ENCODE assay signal across 12 mouse cellular contexts in genomic region chr5:123820501-123821263, GRCm38 (mm10). TPM values are rescaled to one million over a fixed set of nuclear protein-coding genes. Genes with fewer than 3 reads are reported as not detected.
DNase-seq lines count a peak whose midpoint lies in the region; ATAC-seq and TF ChIP-seq lines count a peak whose summit lies in the region.
"Had no signal": no experiment of that assay in that cellular context is flagged by ENCODE, and none has a peak within 500 bp of the region (broad histone marks: within the 10 kb centered on the region; RNA-seq: fewer than 3 reads in every experiment).

No protein-coding gene starts in this region.

- no peak for TF ChIP-seq POLR2A in thymus, adult 2 months (IDR thresholded peaks at IDR 0.05; ENCODE audit: control insufficient read depth, extremely low read depth, insufficient read depth, low read length, poor library complexity)

- H3K4me2 ChIP-seq in stomach, embryonic 15.5 days: no peak overlapping the region
- H3K4me2 ChIP-seq: embryonic facial prominence, embryonic 15.5 days had no signal

- H3K4me3 ChIP-seq in thymus, adult 2 months (ENCODE audit: control insufficient read depth, insufficient read depth, low read length): no peak overlapping the region
- H3K4me3 ChIP-seq in stomach, embryonic 15.5 days (replicated peaks): no peak overlapping the region
- H3K4me3 ChIP-seq: embryonic facial prominence, embryonic 15.5 days; megakaryocyte, embryonic 14.5 days had no signal

- DNase-seq in CD4-positive, CD25-positive, alpha-beta regulatory T cell, adult 2 months (ENCODE audit: low read depth, low spot score): peak; percentile 40
- DNase-seq in thymus, postnatal 25 days: peak; percentile 4
- no peak for DNase-seq in thymus, adult 2 months
- DNase-seq in kidney, postnatal 14 days: peak; percentile 51
- DNase-seq in cerebellum, postnatal 4 days (ENCODE audit: low spot score in 2 of 2): no peak
- DNase-seq in adrenal gland, postnatal 25 days: no peak
- DNase-seq: right cerebral cortex, adult 18-20 months had no signal

- H3K36me3 ChIP-seq in thymus, adult 2 months (ENCODE audit: control insufficient read depth, insufficient read depth, low read length): 0 out of 2 replicates have a peak, but pooled peaks cover 3% of the 10 kb centered on the region
- H3K36me3 ChIP-seq in stomach, embryonic 15.5 days: peaks cover 18% of the 10 kb centered on the region

- ATAC-seq in CD4-positive, CD25-positive, alpha-beta regulatory T cell, adult 4 months: no peak
- peak; percentile 43 for ATAC-seq in stomach, embryonic 15.5 days (ENCODE audit: insufficient read depth, low FRiP score, low read depth)

- H3K4me1 ChIP-seq in thymus, adult 2 months (replicated peaks; ENCODE audit: control insufficient read depth, insufficient read depth, low read length): no peaks in the 10 kb centered on the region
- no peaks in the 10 kb centered on the region for H3K4me1 ChIP-seq in stomach, embryonic 15.5 days
- H3K4me1 ChIP-seq: embryonic facial prominence, embryonic 15.5 days; megakaryocyte, embryonic 14.5 days had no signal

- TF ChIP-seq CTCF in thymus, adult 2 months (IDR thresholded peaks at IDR 0.05; ENCODE audit: borderline replicate concordance, control insufficient read depth, extremely low read depth, insufficient read depth, low read length, poor library complexity): no peak

- WGBS in thymus, adult 2 months: 96% methylated on average over 9 of the region's 9 CpGs
- WGBS in stomach, embryonic 15.5 days: 86% methylated on average over 9 of the region's 9 CpGs

- H3K9ac ChIP-seq in stomach, embryonic 15.5 days: no peak overlapping the region
- H3K9ac ChIP-seq: embryonic facial prominence, embryonic 15.5 days had no signal

- no peak overlapping the region for H3K27ac ChIP-seq in thymus, adult 2 months (ENCODE audit: control insufficient read depth, insufficient read depth, low read length)
- no peak overlapping the region for H3K27ac ChIP-seq in stomach, embryonic 15.5 days
- H3K27ac ChIP-seq: embryonic facial prominence, embryonic 15.5 days had no signal

- no peaks in the 10 kb centered on the region for H3K9me3 ChIP-seq in stomach, embryonic 15.5 days
- H3K9me3 ChIP-seq: embryonic facial prominence, embryonic 15.5 days; megakaryocyte, embryonic 14.5 days had no signal

- H3K27me3 ChIP-seq in thymus, adult 2 months (ENCODE audit: control insufficient read depth, insufficient read depth, low read length): no peaks in the 10 kb centered on the region
- H3K27me3 ChIP-seq in stomach, embryonic 15.5 days (replicated peaks): no peaks in the 10 kb centered on the region
- H3K27me3 ChIP-seq: embryonic facial prominence, embryonic 15.5 days; megakaryocyte, embryonic 14.5 days had no signal

RNA-seq across cellular contexts. Expression of gene Hcar2, which starts 44.6 kb away (rescaled TPM):
- polyA plus RNA-seq in CD4-positive, CD25-positive, alpha-beta regulatory T cell, adult 4 months (2017; shearing (Covaris generic)): under 1 TPM in 1 of 2 experiments, not detected in 1; 0.42 TPM
- 2.7 and 3.0 TPM in 2 replicates for polyA plus RNA-seq in thymus, adult 2 months (2012; rRNA removed)
- 1.9 and 4.4 TPM in 2 replicates for polyA plus RNA-seq in stomach, embryonic 15.5 days (2015; fragmentation: Nextera tagmentation; extraction: Ambion mirVana)
- 0.48 and 1.4 TPM in 2 replicates for total RNA-seq in adrenal gland, postnatal 25 days (2021)
- total RNA-seq: left cerebral cortex, adult 18-20 months had no signal

RNA-seq across cellular contexts. Expression of gene Hcar1, which starts 59.1 kb away (rescaled TPM):
- polyA plus RNA-seq in CD4-positive, CD25-positive, alpha-beta regulatory T cell, adult 4 months (2017; shearing (Covaris generic)): not detected
- polyA plus RNA-seq in thymus, adult 2 months (2012; rRNA removed): 3.1 and 4.7 TPM in 2 replicates
- 3.8 and 4.6 TPM in 2 replicates for polyA plus RNA-seq in stomach, embryonic 15.5 days (2015; fragmentation: Nextera tagmentation; extraction: Ambion mirVana)
- total RNA-seq in adrenal gland, postnatal 25 days (2021): 3.7 and 5.3 TPM in 2 replicates

Comparison
In these comparisons a context has a peak if more than half of its experiments do, and no peak if none do; other contexts are left out.
1. DNase-seq: peak in CD4-positive, CD25-positive, alpha-beta regulatory T cell, adult 2 months (single experiment), thymus, postnatal 25 days (single experiment) and kidney, postnatal 14 days (single experiment); none in thymus, adult 2 months (single experiment), cerebellum, postnatal 4 days (0 of 2) and adrenal gland, postnatal 25 days (single experiment).